Mouse (Mus musculus): Measurements from ENCODE around the gene Tbl1x. TPM values are rescaled to one million over a fixed set of nuclear protein-coding genes. Genes with fewer than 3 reads are reported as not detected.

Tbl1x gene
- total and polyA plus RNA-seq, 3 experiments, result 22.0 to 65.2 (median 27.0) TPM

DNA sequence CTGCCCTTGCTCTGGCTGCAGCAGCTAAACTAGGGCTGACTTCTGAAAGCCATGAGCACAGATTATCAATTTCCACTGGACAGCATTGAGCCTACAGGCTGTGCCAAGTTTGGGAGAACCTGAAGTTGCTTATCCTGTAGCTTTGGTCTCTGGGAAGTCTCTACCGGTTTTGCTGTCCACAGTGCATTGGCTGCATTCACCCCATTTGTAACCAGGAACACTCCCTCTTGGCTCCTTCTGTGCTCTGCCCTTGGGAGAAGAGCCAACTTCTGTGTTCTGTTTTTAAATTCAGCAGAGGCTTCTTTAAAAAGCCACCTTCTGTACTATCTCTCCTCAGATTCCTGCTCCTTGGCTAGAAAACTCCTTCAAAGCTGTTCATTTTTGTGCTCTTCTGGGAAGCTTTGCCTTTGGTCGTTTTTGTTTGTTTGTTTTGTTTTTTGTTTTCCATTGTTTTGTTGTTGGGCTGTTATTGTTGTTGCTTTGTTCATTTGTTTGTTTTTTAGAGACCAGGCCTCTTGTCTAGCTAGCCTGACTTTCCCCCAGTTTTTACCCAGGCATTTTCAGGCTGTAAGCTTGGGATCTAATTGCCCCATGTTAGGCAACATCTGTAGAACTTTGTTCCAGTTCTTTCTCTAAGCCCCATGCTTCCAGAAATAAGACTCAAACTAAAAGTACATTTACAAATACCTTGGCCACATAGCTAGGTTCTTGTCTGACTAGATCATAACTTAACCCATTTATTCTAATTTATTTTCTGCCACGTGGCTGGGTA is 159.2 kb downstream of the Tbl1x start:
- Histone ChIP-seq H3K9me3 (replicated peaks; ENCODE audit: low read length) (no peaks in the 10 kb centered on the region), H3K27me3 (replicated peaks) (no peaks in the 10 kb centered on the region), H3K36me3 (replicated peaks in 1 of 2; ENCODE audit: control insufficient read depth in 1 of 2, insufficient read depth in 1 of 2, low read length in 1 of 2) (no peaks in the 10 kb centered on the region), H3K4me1 (ENCODE audit: control insufficient read depth in 1 of 2, insufficient read depth in 2 of 2) (no peaks in the 10 kb centered on the region), H3K4me3 (replicated peaks in 1 of 3; ENCODE audit: low read depth in 2 of 3, low read length in 2 of 3, poor library complexity in 1 of 3) (no peak overlapping the region), H3K4me2 (ENCODE audit: insufficient read depth, low read depth, poor library complexity, severe bottlenecking) (no peak overlapping the region), H3K79me2 (replicated peaks; ENCODE audit: control insufficient read depth, extremely low read depth, insufficient read depth, poor library complexity, severe bottlenecking) (no peaks in the 10 kb centered on the region), H3K27ac (ENCODE audit: insufficient read depth, low read depth) (no peak overlapping the region), H3K9ac (ENCODE audit: insufficient read depth, low read depth) (no peak overlapping the region)
- in situ Hi-C loops (cut with MboI; ENCODE audit: low pct_ligation_motif_present, low pct_unique_long_range_greater_than_20kb, low sequenced_read_pairs) (no loop called here), dilution Hi-C loops (cut with MboI; ENCODE audit: extremely low pct_ligation_motif_present, extremely low pct_unique_long_range_greater_than_20kb, low sequenced_read_pairs) (no loop called here)
- no peak for DNase-seq (ENCODE audit: extremely low read depth)
- TF ChIP-seq USF2 (conservative IDR thresholded peaks at IDR 0.05; ENCODE audit: low read depth, low read length) (no peak), ETS1 (conservative IDR thresholded peaks at IDR 0.05; ENCODE audit: low read depth, low read length) (no peak), HCFC1 (IDR thresholded peaks at IDR 0.05; ENCODE audit: low read depth, low read length) (no peak), USF1 (IDR thresholded peaks at IDR 0.05; ENCODE audit: low read depth, low read length) (no peak), IRF4 (IDR thresholded peaks at IDR 0.05; ENCODE audit: low read depth, low read length) (no peak), MAX (IDR thresholded peaks at IDR 0.05; ENCODE audit: low read length) (no peak), ZC3H11A (IDR thresholded peaks at IDR 0.05; ENCODE audit: low read depth, low read length) (no peak), CTCF (conservative IDR thresholded peaks at IDR 0.05 in 1 of 2, IDR thresholded peaks at IDR 0.05 in 1 of 2; ENCODE audit: low read depth in 2 of 2, low read length in 2 of 2) (no peak), SMC3 (IDR thresholded peaks at IDR 0.05; ENCODE audit: low read depth, low read length) (no peak), POLR2A (IDR thresholded peaks at IDR 0.05; ENCODE audit: low read depth, low read length) (no peak), MAZ (IDR thresholded peaks at IDR 0.05; ENCODE audit: low read depth, low read length) (no peak), JUND (conservative IDR thresholded peaks at IDR 0.05; ENCODE audit: low read depth, low read length) (no peak), CHD2 (IDR thresholded peaks at IDR 0.05; ENCODE audit: low read length) (no peak), ZMIZ1 (IDR thresholded peaks at IDR 0.05; ENCODE audit: low read depth, low read length) (no peak), EP300 (IDR thresholded peaks at IDR 0.05; ENCODE audit: low read length) (no peak), E2F4 (IDR thresholded peaks at IDR 0.05; ENCODE audit: insufficient replicate concordance, low read depth, low read length) (no peak), CHD1 (IDR thresholded peaks at IDR 0.05; ENCODE audit: low read depth, low read length) (no peak), ZKSCAN1 (IDR thresholded peaks at IDR 0.05; ENCODE audit: borderline replicate concordance, low read depth, low read length) (no peak)
